ENCODE assay signal across 23 mouse cellular contexts in genomic region chr14:122020567-122020966, GRCm38 (mm10). TPM values are rescaled to one million over a fixed set of nuclear protein-coding genes. Genes with fewer than 3 reads are reported as not detected.
DNase-seq lines count a peak whose midpoint lies in the region; ATAC-seq lines count a peak whose summit lies in the region.
"Had no signal": no experiment of that assay in that cellular context is flagged by ENCODE, and none has a peak within 500 bp of the region (broad histone marks: within the 10 kb centered on the region; RNA-seq: fewer than 3 reads in every experiment).

No protein-coding gene starts in this region.

- ATAC-seq in embryonic facial prominence, embryonic 11.5 days (replicated peaks; ENCODE audit: insufficient number of reproducible peaks, low FRiP score, low TSS enrichment, low read depth) = peak; percentile 78; the same call in 1 of the 2 replicates
- 0 out of 2 replicates have a peak, but pooled peaks have one; percentile 16 for ATAC-seq in kidney, embryonic 14.5 days (ENCODE audit: low FRiP score, low TSS enrichment)
- ATAC-seq: CD4-positive, CD25-positive, alpha-beta regulatory T cell, adult 4 months; forebrain, embryonic 14.5 days; forebrain, postnatal 0 days had no signal

- no peak overlapping the region for H3K27ac ChIP-seq in embryonic facial prominence, embryonic 11.5 days (replicated peaks; ENCODE audit: low read depth, low read length)
- H3K27ac ChIP-seq in embryonic facial prominence, embryonic 10.5 days (replicated peaks) = no peak overlapping the region
- H3K27ac ChIP-seq in kidney, embryonic 14.5 days (ENCODE audit: low read depth, low read length) = no peak overlapping the region
- H3K27ac ChIP-seq: embryonic facial prominence, embryonic 12.5 days had no signal

- H3K36me3 ChIP-seq in embryonic facial prominence, embryonic 11.5 days (replicated peaks; ENCODE audit: control insufficient read depth, insufficient read depth, low read depth, low read length) = no peaks in the 10 kb centered on the region
- peaks cover 47% of the 10 kb centered on the region for H3K36me3 ChIP-seq in embryonic facial prominence, embryonic 10.5 days (replicated peaks)
- H3K36me3 ChIP-seq in kidney, embryonic 14.5 days (ENCODE audit: control insufficient read depth, insufficient read depth, low read length) = peaks cover 7% of the 10 kb centered on the region

- H3K4me3 ChIP-seq in embryonic facial prominence, embryonic 11.5 days (ENCODE audit: low read depth, low read length) = no peak overlapping the region
- H3K4me3 ChIP-seq in embryonic facial prominence, embryonic 10.5 days = no peak overlapping the region
- no peak overlapping the region for H3K4me3 ChIP-seq in kidney, embryonic 14.5 days (ENCODE audit: low read length)
- H3K4me3 ChIP-seq: embryonic facial prominence, embryonic 12.5 days had no signal

- 94% methylated on average over 6 of the region's 6 CpGs for WGBS in embryonic facial prominence, embryonic 11.5 days
- WGBS in embryonic facial prominence, embryonic 10.5 days = 94% methylated on average over 6 of the region's 6 CpGs
- 94% methylated on average over 6 of the region's 6 CpGs for WGBS in kidney, embryonic 14.5 days

- no peak overlapping the region for H3K9ac ChIP-seq in embryonic facial prominence, embryonic 11.5 days (replicated peaks; ENCODE audit: low read length)
- no peak overlapping the region for H3K9ac ChIP-seq in kidney, embryonic 14.5 days (ENCODE audit: low read depth, low read length)
- H3K9ac ChIP-seq: embryonic facial prominence, embryonic 12.5 days; forebrain, postnatal 0 days had no signal

- no peak for DNase-seq in embryonic facial prominence, embryonic 11.5 days (ENCODE audit: low spot score)
- no peak for DNase-seq in embryonic facial prominence, embryonic 10.5 days (ENCODE audit: low spot score)
- peak; percentile 84 for DNase-seq in heart, adult 11 months
- DNase-seq in heart, postnatal 4 days = no peak
- no peak for DNase-seq in kidney, postnatal 36 days
- DNase-seq: adrenal gland, adult 2 months; adrenal gland, postnatal 10 days; adrenal gland, postnatal 25 days; B cell, adult 2 months; cerebellum, adult 11-12 months; cerebellum, adult 2 months; cerebellum, adult 9-10 months; cerebellum, postnatal 10 days; cerebellum, postnatal 25 days; forebrain, postnatal 0 days had no signal

- H3K4me1 ChIP-seq in embryonic facial prominence, embryonic 11.5 days (ENCODE audit: control insufficient read depth, insufficient read depth, low read length) = no peaks in the 10 kb centered on the region
- no peaks in the 10 kb centered on the region for H3K4me1 ChIP-seq in embryonic facial prominence, embryonic 10.5 days
- H3K4me1 ChIP-seq in kidney, embryonic 14.5 days (ENCODE audit: control insufficient read depth, insufficient read depth, low read length) = no peaks in the 10 kb centered on the region
- H3K4me1 ChIP-seq: embryonic facial prominence, embryonic 12.5 days had no signal

- no peak overlapping the region for H3K4me2 ChIP-seq in embryonic facial prominence, embryonic 11.5 days (ENCODE audit: low read depth, low read length)
- H3K4me2 ChIP-seq in kidney, embryonic 14.5 days (replicated peaks; ENCODE audit: low read depth, low read length) = no peak overlapping the region
- H3K4me2 ChIP-seq: embryonic facial prominence, embryonic 12.5 days had no signal

- no peaks in the 10 kb centered on the region for H3K27me3 ChIP-seq in embryonic facial prominence, embryonic 11.5 days (ENCODE audit: control insufficient read depth, insufficient read depth, low read length)
- no peaks in the 10 kb centered on the region for H3K27me3 ChIP-seq in embryonic facial prominence, embryonic 10.5 days (replicated peaks; ENCODE audit: low read depth, poor library complexity, severe bottlenecking)
- no peaks in the 10 kb centered on the region for H3K27me3 ChIP-seq in kidney, embryonic 14.5 days (ENCODE audit: control insufficient read depth, insufficient read depth, low read length)
- H3K27me3 ChIP-seq: CH12.LX; embryonic facial prominence, embryonic 12.5 days had no signal

- no peaks in the 10 kb centered on the region for H3K9me3 ChIP-seq in embryonic facial prominence, embryonic 11.5 days (replicated peaks; ENCODE audit: control insufficient read depth, low read length)
- no peaks in the 10 kb centered on the region for H3K9me3 ChIP-seq in embryonic facial prominence, embryonic 10.5 days
- H3K9me3 ChIP-seq in kidney, embryonic 14.5 days (ENCODE audit: control insufficient read depth, low read length) = no peaks in the 10 kb centered on the region
- H3K9me3 ChIP-seq: embryonic facial prominence, embryonic 12.5 days had no signal

RNA-seq across cellular contexts. Expression of gene Timm8a2, which starts 13.9 kb away (rescaled TPM):
- not detected in 2 replicates for polyA plus RNA-seq in embryonic facial prominence, embryonic 11.5 days (2014; fragmentation: Nextera tagmentation; extraction: Ambion mirVana)
- polyA plus RNA-seq in embryonic facial prominence, embryonic 10.5 days (2016; fragmentation: Nextera tagmentation; extraction: Ambion mirVana) = not detected in 2 replicates
- not detected for total RNA-seq in heart, postnatal 4 days (2021)
- not detected in 2 replicates for polyA plus RNA-seq in kidney, embryonic 14.5 days (2014; fragmentation: Nextera tagmentation; extraction: Ambion mirVana)
- total RNA-seq: adrenal gland, adult 2 months; adrenal gland, postnatal 25 days; CH12.LX; forebrain, postnatal 0 days; MEL had no signal
- polyA plus RNA-seq: adrenal gland, adult 2 months; CD4-positive, CD25-positive, alpha-beta regulatory T cell, adult 4 months; embryonic facial prominence, embryonic 12.5 days; embryonic facial prominence, embryonic 14.5 days; forebrain, embryonic 11.5 days; forebrain, embryonic 14.5 days; forebrain, postnatal 0 days had no signal

RNA-seq across cellular contexts. Expression of gene Gpr183, which starts 55.6 kb away (rescaled TPM):
- polyA plus RNA-seq in embryonic facial prominence, embryonic 11.5 days (2014; fragmentation: Nextera tagmentation; extraction: Ambion mirVana) = 3.7 and 4.3 TPM in 2 replicates
- 2.4 and 2.9 TPM in 2 replicates for polyA plus RNA-seq in embryonic facial prominence, embryonic 10.5 days (2016; fragmentation: Nextera tagmentation; extraction: Ambion mirVana)
- 1 to 10 TPM; 2.8 to 3.3 TPM for total RNA-seq in heart, postnatal 4 days (2021)
- polyA plus RNA-seq in kidney, embryonic 14.5 days (2014; fragmentation: Nextera tagmentation; extraction: Ambion mirVana) = 3.9 and 4.0 TPM in 2 replicates
